Mouse (Mus musculus): ENCODE measurements at regions not wholly inside any gene's neighbourhood (a gene's known extent, or its start where the extent isn't known, plus 50 kb on each side); places are given as distances from the start of the nearest gene placed in this dataset.

- H3K79me3 ChIP-seq (ENCODE audit: low read depth), result no peaks in the 10 kb centered on the region
These were observed 140.0 kb upstream of the Lmcd1 start for GRCm38 (mm10) chr6:112133522-112133921.

GRCm38 (mm10) chr6:112152535-112153364, 120.8 kb upstream of the Lmcd1 start:
- Histone ChIP-seq H3K27me3 (ENCODE audit: control insufficient read depth, insufficient read depth, insufficient read length) (no peaks in the 10 kb centered on the region), H3K36me3 (ENCODE audit: control insufficient read depth, insufficient read depth) (no peaks in the 10 kb centered on the region), H3ac (ENCODE audit: control insufficient read depth, insufficient read length, low read depth) (no peak overlapping the region), H3K4me3 (ENCODE audit: insufficient read depth, poor library complexity, severe bottlenecking) (no peak overlapping the region), H3K79me3 (ENCODE audit: low read depth) (no peaks in the 10 kb centered on the region), H3K79me2 (ENCODE audit: control insufficient read depth, insufficient read depth) (no peaks in the 10 kb centered on the region)
- TF ChIP-seq CEBPB (IDR thresholded peaks at IDR 0.05; ENCODE audit: low read depth) (no peak), MAX (IDR thresholded peaks at IDR 0.05) (no peak), FOSL1 (IDR thresholded peaks at IDR 0.05; ENCODE audit: insufficient read depth, low read length, poor library complexity, severe bottlenecking) (no peak), MYOG (IDR thresholded peaks at IDR 0.05; ENCODE audit: control insufficient read depth, extremely low read depth, insufficient read length) (no peak), USF1 (IDR thresholded peaks at IDR 0.05; ENCODE audit: low read depth) (no peak), MYOD1 (IDR thresholded peaks at IDR 0.05; ENCODE audit: control insufficient read depth, insufficient read length, low read depth) (no peak), CTCF (IDR thresholded peaks at IDR 0.05; ENCODE audit: control insufficient read depth, insufficient read depth, insufficient read length) (no peak)

More at GRCm38 (mm10) chr6:112133522-112133921, 140.0 kb upstream of the Lmcd1 start:
- no peak for TF ChIP-seq MYOD1 (IDR thresholded peaks at IDR 0.05; ENCODE audit: control insufficient read depth, insufficient read length, low read depth)
- TF ChIP-seq MYOG (IDR thresholded peaks at IDR 0.05; ENCODE audit: control insufficient read depth, extremely low read depth, insufficient read length), result no peak
- no peak for TF ChIP-seq MAX (IDR thresholded peaks at IDR 0.05)
- TF ChIP-seq USF1 (IDR thresholded peaks at IDR 0.05; ENCODE audit: low read depth), result no peak
- TF ChIP-seq CTCF (IDR thresholded peaks at IDR 0.05; ENCODE audit: control insufficient read depth, insufficient read depth, insufficient read length), result no peak
- TF ChIP-seq CEBPB (IDR thresholded peaks at IDR 0.05; ENCODE audit: low read depth), result no peak
- TF ChIP-seq FOSL1 (IDR thresholded peaks at IDR 0.05; ENCODE audit: insufficient read depth, low read length, poor library complexity, severe bottlenecking), result no peak
- H3K27me3 ChIP-seq (ENCODE audit: control insufficient read depth, insufficient read depth, insufficient read length), result no peaks in the 10 kb centered on the region
- H3ac ChIP-seq (ENCODE audit: control insufficient read depth, insufficient read length, low read depth), result no peak overlapping the region
- H3K4me3 ChIP-seq (ENCODE audit: insufficient read depth, poor library complexity, severe bottlenecking), result no peak overlapping the region
- H3K79me2 ChIP-seq (ENCODE audit: control insufficient read depth, insufficient read depth), result no peaks in the 10 kb centered on the region
- no peaks in the 10 kb centered on the region for H3K36me3 ChIP-seq (ENCODE audit: control insufficient read depth, insufficient read depth)

- H3K4me3 ChIP-seq (ENCODE audit: insufficient read depth, poor library complexity, severe bottlenecking), result no peak overlapping the region
- H3K79me3 ChIP-seq (ENCODE audit: low read depth), result no peaks in the 10 kb centered on the region
- H3K27me3 ChIP-seq (ENCODE audit: control insufficient read depth, insufficient read depth, insufficient read length), result no peaks in the 10 kb centered on the region
- H3ac ChIP-seq (ENCODE audit: control insufficient read depth, insufficient read length, low read depth), result no peak overlapping the region
- no peak for TF ChIP-seq USF1 (IDR thresholded peaks at IDR 0.05; ENCODE audit: low read depth)
- TF ChIP-seq CTCF (IDR thresholded peaks at IDR 0.05; ENCODE audit: control insufficient read depth, insufficient read depth, insufficient read length), result no peak
- no peak for TF ChIP-seq MYOG (IDR thresholded peaks at IDR 0.05; ENCODE audit: control insufficient read depth, extremely low read depth, insufficient read length)
- TF ChIP-seq CEBPB (IDR thresholded peaks at IDR 0.05; ENCODE audit: low read depth), result no peak
- TF ChIP-seq FOSL1 (IDR thresholded peaks at IDR 0.05; ENCODE audit: insufficient read depth, low read length, poor library complexity, severe bottlenecking), result no peak
- no peak for TF ChIP-seq MYOD1 (IDR thresholded peaks at IDR 0.05; ENCODE audit: control insufficient read depth, insufficient read length, low read depth)
- no peak for TF ChIP-seq MAX (IDR thresholded peaks at IDR 0.05)
- no peaks in the 10 kb centered on the region for H3K79me2 ChIP-seq (ENCODE audit: control insufficient read depth, insufficient read depth)
- no peaks in the 10 kb centered on the region for H3K36me3 ChIP-seq (ENCODE audit: control insufficient read depth, insufficient read depth)
These were observed 106.1 kb upstream of the Lmcd1 start for GRCm38 (mm10) chr6:112167487-112167886.

GRCm38 (mm10) chr6:112176344-112176743, 97.2 kb upstream of the Lmcd1 start:
- Histone ChIP-seq H3K27me3 (ENCODE audit: control insufficient read depth, insufficient read depth, insufficient read length) (no peaks in the 10 kb centered on the region), H3K79me2 (ENCODE audit: control insufficient read depth, insufficient read depth) (no peaks in the 10 kb centered on the region)

GRCm38 (mm10) chr6:112187636-112188035, 85.9 kb upstream of the Lmcd1 start:
- no peaks in the 10 kb centered on the region for H3K36me3 ChIP-seq (ENCODE audit: control insufficient read depth, insufficient read depth)
- TF ChIP-seq MAX (IDR thresholded peaks at IDR 0.05), result no peak
- TF ChIP-seq USF1 (IDR thresholded peaks at IDR 0.05; ENCODE audit: low read depth), result no peak
- no peak for TF ChIP-seq FOSL1 (IDR thresholded peaks at IDR 0.05; ENCODE audit: insufficient read depth, low read length, poor library complexity, severe bottlenecking)
- TF ChIP-seq CEBPB (IDR thresholded peaks at IDR 0.05; ENCODE audit: low read depth), result no peak
- no peak for TF ChIP-seq MYOG (IDR thresholded peaks at IDR 0.05; ENCODE audit: control insufficient read depth, extremely low read depth, insufficient read length)
- no peak for TF ChIP-seq MYOD1 (IDR thresholded peaks at IDR 0.05; ENCODE audit: control insufficient read depth, insufficient read length, low read depth)
- TF ChIP-seq CTCF (IDR thresholded peaks at IDR 0.05; ENCODE audit: control insufficient read depth, insufficient read depth, insufficient read length), result no peak
- no peak overlapping the region for H3ac ChIP-seq (ENCODE audit: control insufficient read depth, insufficient read length, low read depth)
- no peaks in the 10 kb centered on the region for H3K27me3 ChIP-seq (ENCODE audit: control insufficient read depth, insufficient read depth, insufficient read length)
- no peaks in the 10 kb centered on the region for H3K79me3 ChIP-seq (ENCODE audit: low read depth)
- no peak overlapping the region for H3K4me3 ChIP-seq (ENCODE audit: insufficient read depth, poor library complexity, severe bottlenecking)
- H3K79me2 ChIP-seq (ENCODE audit: control insufficient read depth, insufficient read depth), result no peaks in the 10 kb centered on the region

More at GRCm38 (mm10) chr6:112176344-112176743, 97.2 kb upstream of the Lmcd1 start:
- H3ac ChIP-seq (ENCODE audit: control insufficient read depth, insufficient read length, low read depth), result no peak overlapping the region
- H3K36me3 ChIP-seq (ENCODE audit: control insufficient read depth, insufficient read depth), result no peaks in the 10 kb centered on the region
- TF ChIP-seq USF1 (IDR thresholded peaks at IDR 0.05; ENCODE audit: low read depth), result no peak
- no peak for TF ChIP-seq MYOG (IDR thresholded peaks at IDR 0.05; ENCODE audit: control insufficient read depth, extremely low read depth, insufficient read length)
- TF ChIP-seq CTCF (IDR thresholded peaks at IDR 0.05; ENCODE audit: control insufficient read depth, insufficient read depth, insufficient read length), result no peak
- TF ChIP-seq FOSL1 (IDR thresholded peaks at IDR 0.05; ENCODE audit: insufficient read depth, low read length, poor library complexity, severe bottlenecking), result no peak
- TF ChIP-seq MYOD1 (IDR thresholded peaks at IDR 0.05; ENCODE audit: control insufficient read depth, insufficient read length, low read depth), result no peak
- no peak for TF ChIP-seq CEBPB (IDR thresholded peaks at IDR 0.05; ENCODE audit: low read depth)
- no peaks in the 10 kb centered on the region for H3K79me3 ChIP-seq (ENCODE audit: low read depth)
- no peak overlapping the region for H3K4me3 ChIP-seq (ENCODE audit: insufficient read depth, poor library complexity, severe bottlenecking)

All from C2C12 (cell line).